Mouse (Mus musculus) ovary, postnatal 10 days (tissue): ENCODE results near the gene Fam71f2.

Experiments
- DNase-seq: peaks from one replicate; pipeline ENCODE4 v3.0.0; 2022; ENCODE audit warnings: low spot score

The Fam71f2 gene

GRCm38 (mm10) chr6:29278513-29279267, 703 bp upstream of the Fam71f2 start:
- DNase-seq, result no peak

- DNase-seq, result no peak
These were observed 1.3 kb downstream of the Fam71f2 start for GRCm38 (mm10) chr6:29280671-29281070.

GRCm38 (mm10) chr6:29286870-29287269, 7.5 kb downstream of the Fam71f2 start:
- DNase-seq, result no peak

GRCm38 (mm10) chr6:29287481-29287880, 8.1 kb downstream of the Fam71f2 start:
- DNase-seq, result no peak

GRCm38 (mm10) chr6:29287944-29288343, 8.6 kb downstream of the Fam71f2 start:
- DNase-seq, result no peak

- no peak for DNase-seq
These were observed 9.3 kb downstream of the Fam71f2 start for GRCm38 (mm10) chr6:29288651-29289050.

GRCm38 (mm10) chr6:29299112-29299511, 19.7 kb downstream of the Fam71f2 start:
- no peak for DNase-seq

GRCm38 (mm10) chr6:29303251-29303650, 23.9 kb downstream of the Fam71f2 start:
- DNase-seq, result no peak

- DNase-seq, result no peak
These were observed 24.3 kb downstream of the Fam71f2 start for GRCm38 (mm10) chr6:29303726-29304125.

GRCm38 (mm10) chr6:29305462-29305861, 26.1 kb downstream of the Fam71f2 start:
- DNase-seq, result no peak

GRCm38 (mm10) chr6:29308846-29309605, 29.6 kb downstream of the Fam71f2 start:
- no peak for DNase-seq

- DNase-seq, result no peak
These were observed 34.4 kb downstream of the Fam71f2 start for GRCm38 (mm10) chr6:29313690-29314202.

GRCm38 (mm10) chr6:29317286-29317685, 37.9 kb downstream of the Fam71f2 start:
- no peak for DNase-seq

GRCm38 (mm10) chr6:29317941-29318340, 38.5 kb downstream of the Fam71f2 start:
- no peak for DNase-seq

GRCm38 (mm10) chr6:29318879-29319278, 39.5 kb downstream of the Fam71f2 start, which contains the start of gene Fam71f1:
Gene Fam71f1, plus strand, starts transcription at chr6:29319140.
- no peak for DNase-seq

- no peak for DNase-seq
These were observed 42.2 kb downstream of the Fam71f2 start for GRCm38 (mm10) chr6:29321586-29321985.

GRCm38 (mm10) chr6:29322147-29322546, 42.8 kb downstream of the Fam71f2 start:
- DNase-seq, result no peak

GRCm38 (mm10) chr6:29322735-29323134, 43.3 kb downstream of the Fam71f2 start:
- no peak for DNase-seq

- no peak for DNase-seq
These were observed 47.6 kb downstream of the Fam71f2 start for GRCm38 (mm10) chr6:29326961-29327360.

GRCm38 (mm10) chr6:29329514-29329913, 50.1 kb downstream of the Fam71f2 start:
- no peak for DNase-seq
